In genomic region chr6:101902276-101902675, GRCm38 (mm10) we compare ENCODE assay signal across 20 mouse cellular contexts.
"Had no signal": no experiment of that assay in that cellular context is flagged by ENCODE, and none has a peak within 500 bp of the region (broad histone marks: within the 10 kb centered on the region; RNA-seq: fewer than 3 reads in every experiment).

No protein-coding gene starts in this region.

- H3K4me1 ChIP-seq: limb, embryonic 12.5 days; limb, embryonic 15.5 days; midbrain, embryonic 12.5 days; midbrain, embryonic 15.5 days; neural tube, embryonic 12.5 days; neural tube, embryonic 15.5 days had no signal

- ATAC-seq: liver, postnatal 0 days; lung, postnatal 0 days; midbrain, embryonic 15.5 days had no signal

- H3K27me3 ChIP-seq: limb, embryonic 12.5 days; limb, embryonic 15.5 days; midbrain, embryonic 12.5 days; midbrain, embryonic 15.5 days; neural tube, embryonic 12.5 days; neural tube, embryonic 15.5 days had no signal

- H3K27ac ChIP-seq: kidney, postnatal 0 days; layer of hippocampus, adult 2 months; left cerebral cortex, adult 2 months; limb, embryonic 12.5 days; limb, embryonic 15.5 days; liver, embryonic 14.5 days; macrophage; midbrain, embryonic 12.5 days; midbrain, embryonic 15.5 days; neural tube, embryonic 12.5 days; neural tube, embryonic 15.5 days; stomach, postnatal 0 days had no signal

- H3K4me3 ChIP-seq: layer of hippocampus, adult 2 months; left cerebral cortex, adult 2 months; limb, embryonic 12.5 days; limb, embryonic 15.5 days; midbrain, embryonic 12.5 days; midbrain, embryonic 15.5 days; neural tube, embryonic 12.5 days; neural tube, embryonic 15.5 days had no signal

- DNase-seq: kidney, postnatal 25 days; layer of hippocampus, adult 9-11 months; liver, postnatal 0 days; lung, embryonic 14.5 days; thymus, adult 2 months; thymus, postnatal 14 days; thymus, postnatal 4 days had no signal
